Mouse (Mus musculus): ENCODE data around the gene Olfr612. TPM values are rescaled to one million over a fixed set of nuclear protein-coding genes. Genes with fewer than 3 reads are reported as not detected.
"Not testable (repeated sequence)": the region's sequence is repeated elsewhere in the genome, so short reads cannot be mapped to it uniquely, and the experiment has no call there.

Olfr612 gene
- polyA plus RNA-seq (2016; fragmentation: Nextera tagmentation; extraction: Ambion mirVana) = not detected in 2 replicates

GRCm38 (mm10) chr7:103542617-103543016 is at the start of gene Olfr612:
TSS of gene Olfr612 (minus strand) at chr7:103542717.
- not testable (repeated sequence) for H3K27ac ChIP-seq; H3K27me3 ChIP-seq; H3K4me2 ChIP-seq (replicated peaks); H3K36me3 ChIP-seq; H3K4me1 ChIP-seq; H3K4me3 ChIP-seq; ATAC-seq (ENCODE audit: low FRiP score); H3K9me3 ChIP-seq (replicated peaks); H3K9ac ChIP-seq
- WGBS = 87% methylated on average over 2 of the region's 2 CpGs

- ATAC-seq (ENCODE audit: low FRiP score) = no peak
- 73% methylated on average over 2 of the region's 2 CpGs for WGBS
- no peaks in the 10 kb centered on the region for H3K4me1 ChIP-seq
- H3K27me3 ChIP-seq = no peaks in the 10 kb centered on the region
- H3K4me3 ChIP-seq = no peak within 1 kb of the TSS
- H3K9ac ChIP-seq = no peak within 1 kb of the TSS
- no peaks in the 10 kb centered on the region for H3K9me3 ChIP-seq (replicated peaks)
- H3K4me2 ChIP-seq (replicated peaks) = no peak within 1 kb of the TSS
- H3K36me3 ChIP-seq = no peaks in the 10 kb centered on the region
- no peak within 1 kb of the TSS for H3K27ac ChIP-seq
These were observed 47.3 kb upstream of the Olfr612 start, which contains the start of gene Olfr618 for GRCm38 (mm10) chr7:103589803-103590202. TSS of gene Olfr618 (plus strand) at chr7:103590103.

GRCm38 (mm10) chr7:103572761-103573160 is 30.2 kb upstream of the Olfr612 start, which contains the start of gene Olfr617:
TSS of gene Olfr617 (plus strand) at chr7:103573061.
- Histone ChIP-seq H3K4me3 (no peak within 1 kb of the TSS), H3K27me3 (no peaks in the 10 kb centered on the region), H3K9me3 (replicated peaks) (no peaks in the 10 kb centered on the region), H3K4me2 (replicated peaks) (no peak within 1 kb of the TSS), H3K9ac (no peak within 1 kb of the TSS), H3K4me1 (no peaks in the 10 kb centered on the region), H3K27ac (no peak within 1 kb of the TSS), H3K36me3 (no peaks in the 10 kb centered on the region)
- 91% methylated on average over 1 of the region's 1 CpGs for WGBS
- no peak for ATAC-seq (ENCODE audit: low FRiP score)

GRCm38 (mm10) chr7:103569043-103569442 is 26.5 kb upstream of the Olfr612 start, which contains the start of gene Olfr616:
TSS of gene Olfr616 (minus strand) at chr7:103569143.
- 80% methylated on average over 3 of the region's 3 CpGs for WGBS
- H3K27ac ChIP-seq = no peak within 1 kb of the TSS
- no peaks in the 10 kb centered on the region for H3K9me3 ChIP-seq (replicated peaks)
- H3K9ac ChIP-seq = no peak within 1 kb of the TSS
- H3K4me2 ChIP-seq (replicated peaks) = no peak within 1 kb of the TSS
- no peaks in the 10 kb centered on the region for H3K27me3 ChIP-seq
- no peaks in the 10 kb centered on the region for H3K4me1 ChIP-seq
- H3K4me3 ChIP-seq = no peak within 1 kb of the TSS
- no peak for ATAC-seq (ENCODE audit: low FRiP score)
- H3K36me3 ChIP-seq = no peaks in the 10 kb centered on the region

- Histone ChIP-seq H3K4me1 (no peaks in the 10 kb centered on the region), H3K27me3 (no peaks in the 10 kb centered on the region), H3K9ac (no peak within 1 kb of the TSS), H3K27ac (no peak within 1 kb of the TSS), H3K4me3 (no peak within 1 kb of the TSS), H3K4me2 (replicated peaks) (no peak within 1 kb of the TSS), H3K36me3 (no peaks in the 10 kb centered on the region), H3K9me3 (replicated peaks) (no peaks in the 10 kb centered on the region)
- WGBS = 84% methylated on average over 2 of the region's 2 CpGs
- no peak for ATAC-seq (ENCODE audit: low FRiP score)
These were observed 13.3 kb upstream of the Olfr612 start, which contains the start of gene Olfr615 for GRCm38 (mm10) chr7:103555779-103556178. TSS of gene Olfr615 (plus strand) at chr7:103556079.

GRCm38 (mm10) chr7:103547774-103548173 is 5.3 kb upstream of the Olfr612 start, which contains the start of gene Olfr613:
TSS of gene Olfr613 (plus strand) at chr7:103548074.
- H3K27me3 ChIP-seq = no peaks in the 10 kb centered on the region
- no peak within 1 kb of the TSS for H3K9ac ChIP-seq
- H3K9me3 ChIP-seq (replicated peaks) = no peaks in the 10 kb centered on the region
- H3K4me3 ChIP-seq = no peak within 1 kb of the TSS
- H3K4me1 ChIP-seq = no peaks in the 10 kb centered on the region
- no peak for ATAC-seq (ENCODE audit: low FRiP score)
- no peak within 1 kb of the TSS for H3K27ac ChIP-seq
- 83% methylated on average over 2 of the region's 2 CpGs for WGBS
- no peaks in the 10 kb centered on the region for H3K36me3 ChIP-seq
- no peak within 1 kb of the TSS for H3K4me2 ChIP-seq (replicated peaks)

GRCm38 (mm10) chr7:103520746-103521145 is 21.8 kb downstream of the Olfr612 start, which contains the start of gene Olfr611:
TSS of gene Olfr611 (minus strand) at chr7:103520846.
- H3K4me3 ChIP-seq; H3K9ac ChIP-seq; H3K27me3 ChIP-seq; H3K9me3 ChIP-seq (replicated peaks); H3K36me3 ChIP-seq; ATAC-seq (ENCODE audit: low FRiP score); H3K27ac ChIP-seq; H3K4me1 ChIP-seq; H3K4me2 ChIP-seq (replicated peaks): not testable (repeated sequence)
- WGBS = 67% methylated on average over 1 of the region's 1 CpGs

GRCm38 (mm10) chr7:103512022-103512421 is 30.5 kb downstream of the Olfr612 start, which contains the start of gene Olfr610:
TSS of gene Olfr610 (minus strand) at chr7:103512122.
- ATAC-seq (ENCODE audit: low FRiP score) = no peak
- Histone ChIP-seq H3K27me3 (no peaks in the 10 kb centered on the region), H3K9ac (no peak within 1 kb of the TSS), H3K27ac (no peak within 1 kb of the TSS), H3K4me3 (no peak within 1 kb of the TSS), H3K4me2 (replicated peaks) (no peak within 1 kb of the TSS), H3K9me3 (replicated peaks) (no peaks in the 10 kb centered on the region), H3K36me3 (no peaks in the 10 kb centered on the region), H3K4me1 (no peaks in the 10 kb centered on the region)
- WGBS = 84% methylated on average over 2 of the region's 2 CpGs

- H3K4me1 ChIP-seq = no peaks in the 10 kb centered on the region
- no peaks in the 10 kb centered on the region for H3K27me3 ChIP-seq
- H3K9me3 ChIP-seq (replicated peaks) = no peaks in the 10 kb centered on the region
- no peak within 1 kb of the TSS for H3K4me2 ChIP-seq (replicated peaks)
- no peak within 1 kb of the TSS for H3K4me3 ChIP-seq
- no peak for ATAC-seq (ENCODE audit: low FRiP score)
- H3K36me3 ChIP-seq = no peaks in the 10 kb centered on the region
- whole genome bisulfite sequencing = 62% methylated on average over 1 of the region's 1 CpGs
- H3K27ac ChIP-seq = no peak within 1 kb of the TSS
- H3K9ac ChIP-seq = no peak within 1 kb of the TSS
These were observed 44.6 kb downstream of the Olfr612 start, which contains the start of gene Olfr609 for GRCm38 (mm10) chr7:103497962-103498361. TSS of gene Olfr609 (minus strand) at chr7:103498062.

Small RNA genes within 50 kb of the gene (microRNA-seq; reads per million reads assigned to microRNA genes)
- gene Gm26506 = not detected

Other genes starting within 250 kb of the Olfr612 start
- not detected in 2 replicates for gene Olfr596, start 237.1 kb downstream of the Olfr612 start, polyA plus RNA-seq (2016; fragmentation: Nextera tagmentation; extraction: Ambion mirVana)
- gene Olfr597, start 226.4 kb downstream of the Olfr612 start, polyA plus RNA-seq (2016; fragmentation: Nextera tagmentation; extraction: Ambion mirVana) = not detected in 2 replicates
- gene Olfr598, start 219.1 kb downstream of the Olfr612 start, polyA plus RNA-seq (2016; fragmentation: Nextera tagmentation; extraction: Ambion mirVana) = not detected in 2 replicates
- not detected in 2 replicates for gene Olfr599, start 206.8 kb downstream of the Olfr612 start, polyA plus RNA-seq (2016; fragmentation: Nextera tagmentation; extraction: Ambion mirVana)
- not detected in 2 replicates for gene Olfr600, start 193.0 kb downstream of the Olfr612 start, polyA plus RNA-seq (2016; fragmentation: Nextera tagmentation; extraction: Ambion mirVana)
- gene Olfr601, start 180.1 kb downstream of the Olfr612 start, polyA plus RNA-seq (2016; fragmentation: Nextera tagmentation; extraction: Ambion mirVana) = not detected in 2 replicates
- gene Olfr603, start 156.5 kb downstream of the Olfr612 start, polyA plus RNA-seq (2016; fragmentation: Nextera tagmentation; extraction: Ambion mirVana) = not detected in 2 replicates
- gene Usp17lc, start 127.6 kb downstream of the Olfr612 start, polyA plus RNA-seq (2016; fragmentation: Nextera tagmentation; extraction: Ambion mirVana) = not detected in 2 replicates
- not detected in 2 replicates for gene Olfr605, start 97.3 kb downstream of the Olfr612 start, polyA plus RNA-seq (2016; fragmentation: Nextera tagmentation; extraction: Ambion mirVana)
- gene Olfr606, start 93.7 kb downstream of the Olfr612 start, polyA plus RNA-seq (2016; fragmentation: Nextera tagmentation; extraction: Ambion mirVana) = not detected in 2 replicates
- not detected in 2 replicates for gene Olfr607, start 78.6 kb downstream of the Olfr612 start, polyA plus RNA-seq (2016; fragmentation: Nextera tagmentation; extraction: Ambion mirVana)
- not detected in 2 replicates for gene Olfr608, start 72.8 kb downstream of the Olfr612 start, polyA plus RNA-seq (2016; fragmentation: Nextera tagmentation; extraction: Ambion mirVana)
- gene Olfr609, start 44.7 kb downstream of the Olfr612 start, polyA plus RNA-seq (2016; fragmentation: Nextera tagmentation; extraction: Ambion mirVana) = not detected in 2 replicates
- not detected in 2 replicates for gene Olfr610, start 30.6 kb downstream of the Olfr612 start, polyA plus RNA-seq (2016; fragmentation: Nextera tagmentation; extraction: Ambion mirVana)
- gene Olfr611, start 21.9 kb downstream of the Olfr612 start, polyA plus RNA-seq (2016; fragmentation: Nextera tagmentation; extraction: Ambion mirVana) = not detected in 2 replicates
- not detected in 2 replicates for gene Olfr613, start 5.4 kb upstream of the Olfr612 start, polyA plus RNA-seq (2016; fragmentation: Nextera tagmentation; extraction: Ambion mirVana)
- not detected in 2 replicates for gene Olfr615, start 13.4 kb upstream of the Olfr612 start, polyA plus RNA-seq (2016; fragmentation: Nextera tagmentation; extraction: Ambion mirVana)
- gene Olfr616, start 26.4 kb upstream of the Olfr612 start, polyA plus RNA-seq (2016; fragmentation: Nextera tagmentation; extraction: Ambion mirVana) = not detected in 2 replicates
- gene Olfr617, start 30.3 kb upstream of the Olfr612 start, polyA plus RNA-seq (2016; fragmentation: Nextera tagmentation; extraction: Ambion mirVana) = not detected in 2 replicates
- gene Olfr618, start 47.4 kb upstream of the Olfr612 start, polyA plus RNA-seq (2016; fragmentation: Nextera tagmentation; extraction: Ambion mirVana) = not detected in 2 replicates
- gene Olfr619, start 57.9 kb upstream of the Olfr612 start, polyA plus RNA-seq (2016; fragmentation: Nextera tagmentation; extraction: Ambion mirVana) = not detected in 2 replicates
- not detected in 2 replicates for gene Olfr620, start 69.8 kb upstream of the Olfr612 start, polyA plus RNA-seq (2016; fragmentation: Nextera tagmentation; extraction: Ambion mirVana)
- gene Olfr622, start 100.0 kb upstream of the Olfr612 start, polyA plus RNA-seq (2016; fragmentation: Nextera tagmentation; extraction: Ambion mirVana) = not detected in 2 replicates
- gene Olfr623, start 121.0 kb upstream of the Olfr612 start, polyA plus RNA-seq (2016; fragmentation: Nextera tagmentation; extraction: Ambion mirVana) = not detected in 2 replicates
- 0.04 and 0.07 TPM in 2 replicates for gene Olfr624, start 128.5 kb upstream of the Olfr612 start, polyA plus RNA-seq (2016; fragmentation: Nextera tagmentation; extraction: Ambion mirVana)
- not detected in 2 replicates for gene Olfr625-ps1, start 140.0 kb upstream of the Olfr612 start, polyA plus RNA-seq (2016; fragmentation: Nextera tagmentation; extraction: Ambion mirVana)
- gene Olfr243, start 172.0 kb upstream of the Olfr612 start, polyA plus RNA-seq (2016; fragmentation: Nextera tagmentation; extraction: Ambion mirVana) = not detected in 2 replicates
- not detected in 2 replicates for gene Olfr628, start 187.7 kb upstream of the Olfr612 start, polyA plus RNA-seq (2016; fragmentation: Nextera tagmentation; extraction: Ambion mirVana)
- not detected in 2 replicates for gene Olfr629, start 202.2 kb upstream of the Olfr612 start, polyA plus RNA-seq (2016; fragmentation: Nextera tagmentation; extraction: Ambion mirVana)
- gene Olfr630, start 214.6 kb upstream of the Olfr612 start, polyA plus RNA-seq (2016; fragmentation: Nextera tagmentation; extraction: Ambion mirVana) = not detected in 2 replicates
- gene Olfr69, start 228.9 kb upstream of the Olfr612 start, polyA plus RNA-seq (2016; fragmentation: Nextera tagmentation; extraction: Ambion mirVana) = not detected in 2 replicates
- gene Olfr68, start 237.0 kb upstream of the Olfr612 start, polyA plus RNA-seq (2016; fragmentation: Nextera tagmentation; extraction: Ambion mirVana) = not detected in 2 replicates
- not detected in 2 replicates for gene Olfr67, start 249.1 kb upstream of the Olfr612 start, polyA plus RNA-seq (2016; fragmentation: Nextera tagmentation; extraction: Ambion mirVana)